Mouse (Mus musculus) spleen, adult 2 months (tissue): Measurements from ENCODE around the gene Hipk1.

Experiments
- CTCF ChIP-seq: fragments of 200-500 bp; IDR thresholded peaks from 2 replicates; pipeline ENCODE4 v1.5.1; 2011; ENCODE audit warnings: mild to moderate bottlenecking, inconsistent platforms; ENCODE audit not compliant: insufficient read depth, insufficient read length, insufficient replicate concordance; ENCODE audit errors: extremely low read depth
- POLR2A ChIP-seq: fragments of 200-500 bp; IDR thresholded peaks from 2 replicates; pipeline ENCODE4 v1.6.1; 2011; ENCODE audit warnings: low read depth, low read length, inconsistent platforms

GRCm38 (mm10) chr3:103835272-103835950 is 44.0 kb upstream of the Hipk1 start:
- TF ChIP-seq CTCF (no peak), POLR2A (no peak)
